Mouse (Mus musculus) ES-CJ7 (cell line): ENCODE measurements at regions not wholly inside any gene's neighbourhood (a gene's known extent, or its start where the extent isn't known, plus 50 kb on each side); places are given as distances from the start of the nearest gene placed in this dataset.

Source experiments
- DNase-seq: peaks from one replicate; pipeline ENCODE4 v3.0.0; 2011; ENCODE audit warnings: low read depth, low spot score

DNA sequence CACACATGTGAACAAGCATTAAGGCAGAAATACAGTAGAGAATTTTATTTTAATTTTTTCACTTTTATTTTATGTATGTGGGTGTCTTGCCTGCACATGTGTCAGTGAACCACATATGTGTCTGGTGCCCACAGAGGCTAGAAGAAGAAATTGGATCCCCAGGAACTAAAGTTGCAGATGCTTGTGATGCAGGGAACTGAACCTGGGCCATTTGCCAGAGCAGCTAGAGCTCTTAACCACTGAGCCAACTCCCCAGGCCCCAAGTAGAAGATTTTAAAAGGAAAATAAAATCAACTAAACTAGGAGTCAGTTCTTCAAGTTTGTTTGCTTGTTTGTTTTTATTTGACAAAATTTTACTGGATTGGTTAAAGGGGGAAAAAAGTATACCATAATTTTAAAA is 185.5 kb upstream of the Kdm8 start:
- DNase-seq, result no peak

- DNase-seq, result no peak
These were observed 182.3 kb upstream of the Kdm8 start for GRCm38 (mm10) chr7:125262133-125262532.

DNA sequence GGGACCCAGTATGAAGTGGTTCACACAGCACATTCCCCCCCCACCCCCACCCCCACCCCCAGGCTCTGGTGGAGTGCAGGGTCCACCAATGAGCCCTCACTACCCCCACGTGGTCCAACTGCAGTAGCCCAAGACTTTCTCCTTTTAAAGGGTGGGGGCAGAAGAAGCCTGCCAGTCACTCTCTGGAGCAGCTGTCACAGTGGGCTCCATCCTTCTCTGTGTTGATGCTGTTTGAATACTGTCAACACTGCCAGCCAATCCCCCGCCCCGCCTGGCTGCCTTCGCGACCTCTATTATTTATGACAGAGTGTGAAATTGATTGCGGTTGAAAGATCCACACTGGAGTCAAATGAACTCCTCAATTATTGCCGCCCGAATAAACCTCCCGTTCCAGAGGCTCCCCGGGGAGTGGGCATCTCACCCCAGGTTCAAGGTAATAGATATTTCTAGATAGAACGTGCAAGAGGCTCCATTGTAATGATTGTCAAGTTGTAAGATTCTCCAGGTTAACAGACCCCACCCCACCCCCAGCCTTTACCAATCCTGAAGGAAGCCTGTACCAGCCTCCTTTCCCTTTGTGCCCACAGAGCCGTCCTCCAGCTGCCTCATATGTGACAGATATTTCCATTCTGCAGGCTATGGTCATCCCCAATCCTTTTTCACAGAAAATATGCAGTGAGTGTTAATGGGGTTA is 181.7 kb upstream of the Kdm8 start:
- no peak for DNase-seq

DNA sequence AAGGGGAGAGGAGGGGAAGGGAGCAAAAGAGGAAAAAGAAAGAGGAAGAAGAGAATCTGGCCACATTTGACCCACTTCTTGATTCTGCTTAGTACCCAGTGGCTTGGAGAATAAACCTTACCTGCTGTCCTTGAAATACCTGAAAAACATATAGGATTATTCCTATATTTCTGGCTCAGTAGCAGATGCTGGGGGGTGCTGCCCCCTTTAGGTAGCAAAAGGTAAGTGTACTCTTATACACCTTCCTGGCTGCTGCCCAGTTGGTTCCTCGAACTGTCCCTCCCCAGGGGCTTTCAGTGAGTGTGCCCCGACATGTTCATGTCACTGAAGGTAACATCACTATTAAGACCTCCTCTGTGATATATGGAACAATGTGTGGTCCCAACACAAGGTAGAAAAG is 180.7 kb upstream of the Kdm8 start:
- DNase-seq, result no peak

DNA sequence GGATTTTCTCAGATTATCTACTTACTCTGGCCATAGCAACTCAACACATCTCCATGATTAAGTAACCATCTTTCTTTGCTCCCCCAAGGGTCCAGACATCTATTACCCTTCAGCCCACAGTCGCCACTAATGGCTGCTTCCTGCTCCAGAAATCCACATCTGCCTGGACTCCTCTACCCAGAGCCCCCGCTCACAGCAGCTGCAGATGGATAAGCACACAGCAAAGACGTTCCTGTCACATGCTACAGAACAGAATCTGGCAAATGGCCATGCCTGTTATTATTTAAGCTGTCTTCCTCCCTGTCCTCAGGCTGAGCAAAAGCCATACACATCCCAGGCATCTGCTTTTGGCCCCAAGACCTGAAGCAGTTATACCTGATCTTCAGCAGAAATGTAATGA is 173.8 kb upstream of the Kdm8 start:
- DNase-seq, result no peak

- no peak for DNase-seq
These were observed 173.1 kb upstream of the Kdm8 start for GRCm38 (mm10) chr7:125271356-125271755.

- DNase-seq, result no peak
These were observed 163.1 kb upstream of the Kdm8 start for GRCm38 (mm10) chr7:125281371-125281770.

GRCm38 (mm10) chr7:125295226-125295625 is 149.2 kb upstream of the Kdm8 start:
- no peak for DNase-seq

DNA sequence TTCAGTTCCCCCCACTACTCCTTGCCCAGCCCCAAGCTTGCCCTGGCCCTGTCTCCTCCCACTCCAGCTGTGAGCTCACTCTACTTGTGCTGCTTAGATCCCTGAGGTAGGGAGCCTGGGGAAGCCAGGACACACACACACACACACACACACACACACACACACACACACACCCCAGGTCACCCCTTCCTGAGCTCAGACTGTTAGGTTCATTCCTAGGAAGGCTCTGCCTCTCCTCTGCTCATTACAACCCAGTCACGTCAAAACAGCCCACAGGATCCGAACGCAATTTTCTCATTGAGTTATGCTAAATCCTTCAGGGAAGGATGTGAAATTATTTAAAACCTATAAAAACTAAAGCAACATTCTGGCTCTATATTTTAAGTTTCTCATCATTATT is 136.0 kb upstream of the Kdm8 start:
- DNase-seq, result no peak

GRCm38 (mm10) chr7:125310971-125311370 is 133.5 kb upstream of the Kdm8 start:
- no peak for DNase-seq

DNA sequence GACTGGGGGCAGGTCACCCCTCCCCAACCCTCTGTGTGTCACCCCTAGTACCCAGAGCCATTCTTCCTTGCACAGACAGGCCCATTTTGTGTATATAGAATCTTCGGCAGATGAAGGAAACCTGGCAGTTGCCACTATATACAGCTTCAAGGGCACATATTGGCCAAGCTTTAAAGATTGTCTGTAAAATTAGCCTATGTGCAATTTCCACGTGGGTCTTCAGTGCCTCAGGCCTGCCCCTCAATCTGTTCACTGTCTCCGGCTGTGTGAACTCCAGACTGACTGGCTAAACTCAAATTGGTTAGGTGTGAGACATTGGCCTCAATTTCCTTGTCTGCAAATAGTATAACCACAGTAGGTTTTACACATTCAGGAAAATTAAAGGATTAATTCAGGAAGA is 130.9 kb upstream of the Kdm8 start:
- no peak for DNase-seq

GRCm38 (mm10) chr7:125334769-125335168 is 109.7 kb upstream of the Kdm8 start:
- DNase-seq, result no peak

- DNase-seq, result no peak
These were observed 108.8 kb upstream of the Kdm8 start for GRCm38 (mm10) chr7:125335586-125336165.

- DNase-seq, result no peak
These were observed 107.7 kb upstream of the Kdm8 start for GRCm38 (mm10) chr7:125336826-125337225.

- no peak for DNase-seq
These were observed 106.2 kb upstream of the Kdm8 start for GRCm38 (mm10) chr7:125338177-125338751.

- DNase-seq, result no peak
These were observed 104.1 kb upstream of the Kdm8 start for GRCm38 (mm10) chr7:125340326-125340905.

DNA sequence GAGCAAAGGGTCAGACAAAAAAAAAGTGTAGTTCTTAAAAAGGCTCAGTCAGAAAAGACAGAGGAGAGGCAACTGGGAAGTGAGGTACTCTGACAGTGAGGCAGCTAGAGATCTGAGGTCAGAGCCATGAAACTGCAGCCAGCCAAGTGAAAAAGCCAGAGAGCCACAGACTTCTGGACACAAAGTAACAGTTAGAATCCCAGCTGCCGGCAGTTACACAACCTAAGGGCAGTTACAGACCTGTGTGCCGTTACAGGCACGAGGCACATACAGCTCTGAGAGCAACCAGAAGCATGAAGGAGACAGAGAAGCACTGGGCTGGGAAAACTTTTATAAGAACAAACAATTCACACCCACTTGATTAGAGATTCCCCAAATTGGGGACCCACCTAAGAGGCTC is 94.9 kb upstream of the Kdm8 start:
- DNase-seq, result no peak

DNA sequence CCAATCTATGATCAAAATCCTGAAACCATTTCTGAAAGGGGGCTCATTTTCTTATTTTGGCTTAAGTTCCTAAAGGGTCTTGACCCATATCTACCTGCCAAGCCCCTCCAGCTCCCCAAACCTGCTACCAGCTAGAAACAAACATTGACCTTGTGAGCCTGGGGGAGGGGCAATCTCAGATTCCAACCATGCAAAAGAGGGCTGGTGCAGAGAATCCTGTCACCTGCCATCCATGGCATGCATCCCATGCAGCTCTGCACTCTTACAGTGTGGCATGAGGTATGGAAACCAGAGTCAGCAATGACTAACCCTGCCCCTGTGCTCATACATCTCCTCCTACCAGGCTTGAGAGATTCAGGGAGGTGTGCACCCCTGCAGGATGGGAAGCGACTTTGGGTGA is 90.3 kb upstream of the Kdm8 start:
- DNase-seq, result no peak

GRCm38 (mm10) chr7:125354956-125355355 is 89.5 kb upstream of the Kdm8 start:
- no peak for DNase-seq

DNA sequence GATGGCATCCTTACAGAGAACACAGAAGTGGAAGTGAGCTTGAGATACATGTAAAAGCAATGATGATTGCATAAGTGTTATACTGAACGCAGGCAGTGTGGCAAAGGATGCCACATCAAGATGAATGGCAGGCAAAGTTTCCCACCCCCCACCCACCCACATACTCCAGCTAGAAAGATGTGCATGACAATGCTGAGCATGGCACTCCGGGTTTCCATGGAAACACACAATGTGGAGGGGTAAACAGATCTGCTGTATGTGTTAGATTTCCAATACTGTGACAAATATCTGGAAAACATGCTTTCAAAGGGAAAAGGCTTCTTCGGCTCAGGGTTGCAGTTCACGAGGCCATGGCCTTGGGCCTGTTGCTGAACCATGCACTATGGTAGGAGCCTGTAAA is 86.5 kb upstream of the Kdm8 start:
- no peak for DNase-seq

DNA sequence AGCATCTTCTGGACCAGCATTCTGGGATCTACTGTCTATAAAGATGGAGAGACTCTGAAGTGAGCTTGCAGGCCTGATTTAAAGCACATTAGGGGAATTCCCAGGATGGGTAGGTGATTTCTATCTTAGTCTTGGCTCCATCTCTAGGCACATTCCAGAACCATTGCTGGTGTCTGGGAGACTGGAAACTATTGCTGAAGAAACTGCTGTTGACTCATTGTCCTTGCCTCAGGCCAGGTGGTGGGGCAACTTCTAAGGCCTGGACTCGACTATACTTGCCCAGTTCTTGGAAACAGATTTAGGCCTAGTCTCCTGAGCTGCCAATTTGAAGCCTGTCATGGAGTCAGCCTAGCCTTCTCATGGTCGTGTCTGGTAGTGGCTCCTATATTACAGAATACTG is 61.5 kb upstream of the Kdm8 start:
- DNase-seq, result no peak

- no peak for DNase-seq
These were observed 60.3 kb upstream of the Kdm8 start for GRCm38 (mm10) chr7:125384171-125384570.

DNA sequence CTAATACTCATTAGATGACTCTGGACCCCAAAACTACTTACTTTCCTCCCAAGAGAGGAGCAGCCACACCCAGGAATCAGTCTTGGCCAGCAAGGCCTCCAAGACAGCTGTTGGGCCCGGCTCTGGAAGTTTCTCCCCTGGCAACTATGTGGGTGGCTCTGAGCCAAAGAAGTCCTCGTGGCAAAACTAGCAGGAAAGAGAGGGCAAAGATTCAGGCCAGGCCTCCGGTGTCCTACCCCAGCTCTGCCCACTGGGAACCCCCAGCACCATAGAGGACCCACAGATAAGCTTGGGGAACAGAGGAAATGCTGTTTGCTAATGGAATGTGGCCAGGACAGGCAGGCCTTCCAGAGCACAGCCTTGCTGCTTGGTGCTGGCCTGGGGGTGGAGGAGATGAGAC is 51.9 kb upstream of the Kdm8 start:
- DNase-seq, result no peak
